Mouse (Mus musculus): Measurements from ENCODE around the gene Cd300e.
"Not testable (repeated sequence)": the region's sequence is repeated elsewhere in the genome, so short reads cannot be mapped to it uniquely, and the experiment has no call there.

Gene Cd300e

GRCm38 (mm10) chr11:115082196-115082595 is 20.2 kb upstream of the Cd300e start:
- DNase-seq (ENCODE audit: low spot score in 2 of 2): no peak

- DNase-seq (ENCODE audit: low spot score in 2 of 2): no peak
These were observed 19.4 kb upstream of the Cd300e start for GRCm38 (mm10) chr11:115081373-115081772.

GRCm38 (mm10) chr11:115080886-115081285 is 18.9 kb upstream of the Cd300e start:
- peak; percentile 31 to 36 for DNase-seq (ENCODE audit: low spot score in 2 of 2)

- no peak for DNase-seq (ENCODE audit: low spot score in 2 of 2)
These were observed 16.7 kb upstream of the Cd300e start for GRCm38 (mm10) chr11:115078680-115079079.

- DNase-seq (ENCODE audit: low spot score in 2 of 2): no peak
These were observed 15.5 kb upstream of the Cd300e start for GRCm38 (mm10) chr11:115077436-115077835.

- DNase-seq (ENCODE audit: low spot score in 2 of 2): no peak
These were observed 13.9 kb upstream of the Cd300e start for GRCm38 (mm10) chr11:115075859-115076258.

- DNase-seq (ENCODE audit: low spot score in 2 of 2): no peak
These were observed 13.4 kb upstream of the Cd300e start for GRCm38 (mm10) chr11:115075407-115075806.

- no peak for DNase-seq (ENCODE audit: low spot score in 2 of 2)
These were observed 11.0 kb upstream of the Cd300e start for GRCm38 (mm10) chr11:115073002-115073401.

- no peak for DNase-seq (ENCODE audit: low spot score in 2 of 2)
These were observed 9.8 kb upstream of the Cd300e start for GRCm38 (mm10) chr11:115071631-115072294.

- no peak for DNase-seq (ENCODE audit: low spot score in 2 of 2)
These were observed 9.1 kb upstream of the Cd300e start for GRCm38 (mm10) chr11:115071015-115071551.

- peak in 1 of 2 experiments; percentile 20 for DNase-seq (ENCODE audit: low spot score in 2 of 2)
These were observed 4.8 kb upstream of the Cd300e start for GRCm38 (mm10) chr11:115066768-115067167.

GRCm38 (mm10) chr11:115059797-115060196 is 2.2 kb downstream of the Cd300e start:
- no peak for DNase-seq (ENCODE audit: low spot score in 2 of 2)

- no peak for DNase-seq (ENCODE audit: low spot score in 2 of 2)
These were observed 3.3 kb downstream of the Cd300e start for GRCm38 (mm10) chr11:115058701-115059100.

- no peak for DNase-seq (ENCODE audit: low spot score in 2 of 2)
These were observed 7.4 kb downstream of the Cd300e start for GRCm38 (mm10) chr11:115054537-115054936.

GRCm38 (mm10) chr11:115052991-115053390 is 9.0 kb downstream of the Cd300e start:
- no peak for DNase-seq (ENCODE audit: low spot score in 2 of 2)

- DNase-seq (ENCODE audit: low spot score in 2 of 2): no peak
These were observed 9.8 kb downstream of the Cd300e start for GRCm38 (mm10) chr11:115052206-115052605.

- DNase-seq (ENCODE audit: low spot score in 2 of 2): no peak
These were observed 12.6 kb downstream of the Cd300e start for GRCm38 (mm10) chr11:115049282-115049895.

- DNase-seq (ENCODE audit: low spot score in 2 of 2): no peak
These were observed 13.7 kb downstream of the Cd300e start, which contains the start of gene Cd300ld3 for GRCm38 (mm10) chr11:115048259-115048658. TSS of gene Cd300ld3 (minus strand) at chr11:115048409.

GRCm38 (mm10) chr11:115037669-115038068 is 24.3 kb downstream of the Cd300e start, which contains the start of gene Cd300ld5:
TSS of gene Cd300ld5 (minus strand) at chr11:115037769.
- not testable (repeated sequence) for DNase-seq (ENCODE audit: low spot score in 2 of 2)

GRCm38 (mm10) chr11:115026912-115027311 is 35.1 kb downstream of the Cd300e start, which contains the start of gene Cd300ld4:
TSS of gene Cd300ld4 (minus strand) at chr11:115027012.
- DNase-seq (ENCODE audit: low spot score in 2 of 2): not testable (repeated sequence)

GRCm38 (mm10) chr11:115016093-115016492 is 45.9 kb downstream of the Cd300e start, which contains the start of gene Cd300ld2:
TSS of gene Cd300ld2 (minus strand) at chr11:115016193.
- DNase-seq (ENCODE audit: low spot score in 2 of 2): not testable (repeated sequence)

GRCm38 (mm10) chr11:115004070-115004469 is 57.9 kb downstream of the Cd300e start:
- peak; percentile 27 to 33 for DNase-seq (ENCODE audit: low spot score in 2 of 2)
